Mouse (Mus musculus) layer of hippocampus, postnatal 10 days (tissue): ENCODE data around the gene Rcor1. TPM values are rescaled to one million over a fixed set of nuclear protein-coding genes. Genes with fewer than 3 reads are reported as not detected.
A peak's percentile ranks its signal among the peaks of the same experiment; 100 is the strongest.

Experiments
- DNase-seq, 2 experiments: peaks; one replicate each; pipeline ENCODE4 v3.0.0; 2021; ENCODE audit warnings: low spot score in 2 of 2
- long read RNA-seq: library from polyadenylated mRNA; stranded (forward); transcript quantifications from one replicate; pipeline ENCODE4 v2.0.0, GENCODE M21; 2023
- total RNA-seq, 2 experiments: library from RNA; stranded (reverse); gene quantifications; 2 replicates each; pipeline ENCODE4 v1.2.3; 2021

Rcor1 gene
- 10 to 100 TPM; 18.0 to 19.0 TPM for total RNA-seq
- long read RNA-seq, partial matches to known transcripts = 3 of 5 reads
- long read RNA-seq, other reads (novel, unspliced or antisense) = 2 of 5 reads

- DNase-seq = peak; percentile 99
These were observed at the start of gene Rcor1 for GRCm38 (mm10) chr12:111038976-111039612. Gene Rcor1 (plus strand): TSS chr12:111039351.

DNA sequence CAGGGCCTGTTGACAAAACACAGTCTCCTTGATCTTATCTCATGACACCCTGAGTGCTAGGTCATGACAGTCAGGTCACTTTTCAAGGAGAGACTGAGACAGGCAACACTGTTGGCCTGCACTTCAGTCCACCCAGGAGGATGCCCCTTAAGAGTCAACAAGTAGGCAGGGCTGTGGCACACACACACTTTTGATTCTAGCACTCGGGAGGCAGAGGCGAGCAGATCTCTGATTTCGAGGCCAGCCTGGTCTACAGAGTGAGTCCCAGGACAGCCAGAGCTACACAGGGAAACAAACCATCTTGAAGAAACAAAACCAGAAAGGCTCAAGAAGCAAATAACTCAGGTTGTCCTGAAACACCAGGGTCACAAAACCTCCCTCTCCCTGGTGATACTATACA is 49.7 kb upstream of the Rcor1 start:
- no peak for DNase-seq

DNA sequence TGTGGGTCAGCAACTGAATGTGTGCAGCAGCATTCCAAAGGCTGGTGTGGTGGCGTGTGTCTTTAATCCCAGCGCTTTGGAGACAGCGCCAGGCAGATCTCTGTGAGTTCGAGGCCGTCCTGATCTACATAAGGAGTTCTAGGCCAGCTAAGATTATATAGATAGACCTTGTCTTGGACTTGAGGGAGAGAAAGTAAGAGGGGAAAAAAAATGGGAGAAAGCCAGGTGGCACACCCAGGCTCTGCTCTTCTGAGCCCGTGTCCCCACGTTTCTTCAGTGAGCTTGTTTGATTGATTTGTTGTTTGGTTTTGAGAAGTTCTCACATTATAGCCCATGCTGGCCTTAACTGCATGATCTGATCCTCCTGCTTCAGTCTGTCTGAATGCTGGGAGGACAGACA is 48.7 kb upstream of the Rcor1 start:
- no peak for DNase-seq

DNA sequence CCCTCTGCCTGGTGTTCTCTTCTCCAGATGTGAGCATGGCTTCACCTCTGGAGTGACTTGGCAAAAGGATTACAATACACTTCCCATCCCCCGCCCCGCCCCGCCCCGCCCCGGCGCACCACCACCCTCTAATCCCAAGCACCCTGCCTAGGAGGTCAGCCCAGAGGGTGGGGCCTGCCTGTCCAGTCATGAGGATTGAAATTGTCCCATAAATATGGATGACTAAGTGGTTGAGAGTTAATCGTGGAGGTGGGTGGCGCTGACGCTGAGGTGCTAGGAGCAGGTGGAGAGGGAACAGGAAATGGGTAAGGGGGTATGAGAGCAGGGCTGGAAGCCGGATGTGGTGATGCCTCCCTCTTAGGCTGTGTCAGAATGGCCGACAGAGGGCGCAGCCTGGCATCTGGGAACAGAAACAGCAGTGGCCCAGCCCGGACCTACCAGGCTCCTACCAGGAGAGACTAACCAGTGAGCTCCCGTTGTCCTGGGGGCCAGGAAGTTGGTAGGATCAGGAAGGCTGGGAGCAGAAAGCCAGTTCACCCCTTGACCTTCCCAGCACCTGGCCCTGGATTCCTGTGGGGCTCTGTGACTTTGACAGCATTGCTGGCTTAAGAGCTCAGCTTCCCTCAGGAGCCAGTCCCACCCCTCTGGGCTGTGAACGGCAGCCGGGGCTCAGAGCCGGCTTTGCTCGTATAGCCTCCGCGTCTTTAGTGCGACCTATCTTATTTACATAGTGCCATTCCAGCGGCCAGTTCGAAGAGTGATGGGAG is 47.6 kb upstream of the Rcor1 start:
- DNase-seq = peak; percentile 69 to 73

- peak; percentile 93 to 96 for DNase-seq
These were observed 47.0 kb upstream of the Rcor1 start for GRCm38 (mm10) chr12:110992128-110992553.

- no peak for DNase-seq
These were observed 46.4 kb upstream of the Rcor1 start for GRCm38 (mm10) chr12:110992771-110993170.

DNA sequence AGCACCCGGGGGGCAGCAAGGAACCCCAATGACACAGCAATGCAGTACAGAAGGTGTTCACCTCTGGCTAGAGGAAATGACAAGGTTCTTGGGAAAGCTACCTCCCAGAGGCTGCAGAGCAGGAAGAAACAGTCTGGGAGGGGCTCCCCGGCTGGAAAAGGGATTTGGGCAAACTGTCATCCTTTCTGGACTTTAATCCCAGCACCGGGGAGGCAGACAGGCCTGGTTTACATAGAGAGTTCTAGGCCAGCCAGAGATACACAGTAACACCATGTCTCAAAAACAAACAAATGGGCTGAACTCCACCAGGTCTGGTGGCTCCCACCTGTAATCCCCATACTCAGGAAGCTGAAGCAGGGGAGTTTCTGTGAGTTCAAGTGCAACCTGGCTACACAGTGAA is 45.9 kb upstream of the Rcor1 start:
- no peak for DNase-seq

GRCm38 (mm10) chr12:110994666-110995065 is 44.5 kb upstream of the Rcor1 start:
- no peak for DNase-seq

GRCm38 (mm10) chr12:110998092-110998491 is 41.1 kb upstream of the Rcor1 start:
- DNase-seq = no peak

GRCm38 (mm10) chr12:110999820-111000219 is 39.3 kb upstream of the Rcor1 start:
- DNase-seq = no peak

- no peak for DNase-seq
These were observed 38.2 kb upstream of the Rcor1 start for GRCm38 (mm10) chr12:111000956-111001355.

DNA sequence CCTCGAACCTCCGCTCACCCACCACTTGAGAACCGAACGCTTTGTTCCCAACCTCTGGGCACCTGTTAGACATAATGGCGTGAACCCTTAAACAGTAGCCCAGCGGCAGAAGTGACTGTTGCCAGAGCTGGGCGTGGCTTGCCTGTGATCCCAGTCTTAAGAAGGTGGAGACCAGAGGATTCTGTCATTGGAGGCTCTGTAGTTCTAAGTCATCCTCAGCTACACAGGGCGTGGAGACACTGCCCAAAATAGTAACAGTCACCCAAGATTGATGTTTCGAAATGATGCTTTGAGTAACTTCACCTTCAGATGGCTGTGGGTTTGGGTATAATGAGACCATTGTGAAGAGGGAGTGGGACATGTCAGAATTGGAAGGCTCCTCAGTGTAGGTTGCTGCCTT is 35.0 kb upstream of the Rcor1 start:
- no peak for DNase-seq

GRCm38 (mm10) chr12:111005803-111006202 is 33.3 kb upstream of the Rcor1 start:
- DNase-seq = no peak

DNA sequence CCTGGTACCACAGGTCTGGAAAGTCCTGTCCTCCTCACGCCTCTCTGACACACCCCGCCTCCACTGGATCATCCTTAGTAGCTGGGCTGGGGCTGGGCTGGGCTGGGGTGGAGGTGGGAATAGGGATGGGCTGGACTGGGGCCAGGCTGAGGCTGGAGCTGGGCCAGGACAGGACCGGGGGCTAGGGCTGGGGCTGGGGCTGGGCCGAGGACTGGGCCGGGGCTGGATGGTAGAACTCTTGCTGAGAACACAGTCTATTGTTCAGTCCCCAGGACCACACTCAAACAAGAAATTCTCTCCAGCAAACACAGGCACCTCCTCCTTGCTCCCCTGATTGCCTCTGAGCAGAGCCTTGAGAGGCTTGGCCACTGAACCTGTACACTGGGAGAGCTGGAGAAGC is 32.8 kb upstream of the Rcor1 start:
- DNase-seq = no peak

GRCm38 (mm10) chr12:111007134-111008103 is 31.7 kb upstream of the Rcor1 start:
- no peak for DNase-seq

DNA sequence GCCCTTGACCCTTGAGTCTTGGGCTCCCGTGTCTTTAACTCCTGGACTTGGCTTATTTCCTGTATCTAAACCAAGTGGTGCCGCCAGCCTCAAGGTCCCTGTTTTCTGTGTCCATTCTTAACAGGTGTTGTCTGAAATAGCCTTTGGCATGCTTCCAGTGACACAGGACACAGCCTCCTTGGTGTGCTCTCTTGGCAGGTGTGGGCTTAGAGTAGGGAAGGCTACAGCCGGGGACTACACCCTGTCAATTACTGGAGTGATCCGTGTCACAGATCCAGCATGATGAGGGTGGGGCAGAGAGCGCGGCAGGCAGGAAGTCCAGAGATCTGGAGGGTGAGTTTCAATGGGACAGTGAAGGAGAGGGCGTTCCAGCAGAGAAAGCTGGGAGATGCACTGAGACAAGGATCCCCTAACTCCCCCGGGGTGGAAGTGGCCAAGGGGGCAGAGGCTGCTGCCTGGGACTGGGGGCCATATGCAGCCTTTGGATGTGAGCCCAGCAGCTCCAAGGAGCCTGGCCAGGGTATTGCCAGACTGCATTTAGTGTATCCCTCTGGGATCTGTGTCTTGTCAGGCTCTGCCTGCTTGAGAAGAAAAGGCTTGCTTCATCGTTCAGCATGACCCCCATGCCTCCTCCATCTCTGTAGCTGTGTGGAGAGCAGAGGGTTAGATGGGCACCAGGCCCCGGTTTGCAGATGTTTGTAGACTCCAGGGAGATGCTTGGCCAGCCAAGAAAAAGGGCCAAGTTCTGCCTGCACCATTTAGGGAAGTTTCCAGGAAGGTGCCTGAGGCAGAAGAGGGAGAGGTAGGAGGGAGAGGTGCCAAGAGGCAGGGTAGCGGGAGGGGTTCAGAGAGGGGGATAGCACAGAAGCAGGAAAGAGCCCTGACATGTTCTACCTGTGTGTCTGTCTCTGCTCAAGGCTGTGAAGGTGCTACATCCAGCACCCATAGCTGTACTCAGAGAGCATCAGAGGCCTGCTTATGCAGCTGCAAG is 30.4 kb upstream of the Rcor1 start:
- no peak for DNase-seq

GRCm38 (mm10) chr12:111009615-111010257 is 29.4 kb upstream of the Rcor1 start:
- no peak for DNase-seq

GRCm38 (mm10) chr12:111016807-111017206 is 22.3 kb upstream of the Rcor1 start:
- no peak for DNase-seq

GRCm38 (mm10) chr12:111018068-111018467 is 21.1 kb upstream of the Rcor1 start:
- DNase-seq = no peak

GRCm38 (mm10) chr12:111019086-111019485 is 20.1 kb upstream of the Rcor1 start:
- DNase-seq = no peak
